Mouse (Mus musculus) intestine, embryonic 14.5 days (tissue): ENCODE measurements at regions not wholly inside any gene's neighbourhood (a gene's known extent, or its start where the extent isn't known, plus 50 kb on each side); places are given as distances from the start of the nearest gene placed in this dataset.

Experiments
- ATAC-seq: fragments of 200-750 bp; cut with Nextera tagmentation; replicated peaks from 2 replicates; pipeline ENCODE4 v1.8.0; 2017; ENCODE audit warnings: low read depth, moderate number of reproducible peaks, moderate TSS enrichment, moderate library complexity; ENCODE audit not compliant: low FRiP score, low TSS enrichment
- DNase-seq: peaks from one replicate; pipeline ENCODE4 v3.0.0-alpha.2; 2018; ENCODE audit warnings: low spot score
- H3K27ac ChIP-seq: fragments of 300-500 bp; sonication (generic); 2 replicates; pipeline ENCODE4 v1.5.1; 2014; ENCODE audit warnings: low read depth, mild to moderate bottlenecking, control low read depth
- H3K27me3 ChIP-seq: fragments of 300-500 bp; sonication (generic); replicated peaks from 2 replicates; pipeline ENCODE4 v1.6.1; 2014; ENCODE audit warnings: low read length, control low read depth; ENCODE audit not compliant: control insufficient read depth, insufficient read depth
- H3K36me3 ChIP-seq: fragments of 300-500 bp; sonication (generic); 2 replicates; pipeline ENCODE4 v1.6.1; 2014; ENCODE audit warnings: low read length, control low read depth; ENCODE audit not compliant: control insufficient read depth, insufficient read depth
- H3K4me1 ChIP-seq: fragments of 300-500 bp; sonication (generic); replicated peaks from 2 replicates; pipeline ENCODE4 v1.6.1; 2014; ENCODE audit warnings: low read length, control low read depth, mixed read lengths; ENCODE audit not compliant: control insufficient read depth, insufficient read depth
- H3K4me2 ChIP-seq: fragments of 300-500 bp; sonication (generic); 2 replicates; pipeline ENCODE4 v1.6.1; 2014; ENCODE audit warnings: low read length
- H3K4me3 ChIP-seq: fragments of 300-500 bp; sonication (generic); 2 replicates; pipeline ENCODE4 v1.5.1; 2014; ENCODE audit warnings: low read depth, low read length, control low read depth, mixed read lengths
- H3K9ac ChIP-seq: fragments of 300-500 bp; sonication (generic); 2 replicates; pipeline ENCODE4 v1.6.1; 2014; ENCODE audit warnings: mild to moderate bottlenecking, low read length
- H3K9me3 ChIP-seq: fragments of 300-500 bp; sonication (generic); 2 replicates; pipeline ENCODE4 v1.6.1; 2016; ENCODE audit warnings: low read length, control low read depth; ENCODE audit not compliant: control insufficient read depth
- WGBS: fragments of 180-500 bp; shearing (Covaris S2); extraction: QIAGEN DNeasy Blood & Tissue Kit; methylation state at CpG from one replicate; pipeline ENCODE4 v1.1.7; 2014; 5-methylcytosine and 5-hydroxymethylcytosine counted together

DNA sequence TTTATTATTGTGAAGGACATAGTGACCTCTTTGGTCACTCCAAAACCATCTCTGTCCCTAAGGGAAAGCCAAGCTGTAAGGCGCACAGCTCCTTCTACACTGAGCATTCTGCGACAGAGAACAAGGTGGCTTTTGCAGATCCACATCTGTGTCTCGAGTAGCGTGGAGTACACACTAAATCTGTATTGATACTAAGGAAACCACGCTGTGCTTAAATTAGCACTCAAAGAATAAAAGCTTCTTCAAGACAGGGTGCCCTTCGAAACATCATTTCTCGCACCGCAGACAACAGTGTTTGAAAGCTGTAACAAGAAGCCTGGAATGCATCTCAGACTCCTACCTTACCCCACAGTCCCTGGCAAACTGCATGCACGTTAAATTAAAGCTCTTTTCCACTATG lies 52.9 kb upstream of the Bdnf start:
- H3K27ac ChIP-seq = no peak overlapping the region
- H3K9ac ChIP-seq = no peak overlapping the region
- H3K9me3 ChIP-seq = no peaks in the 10 kb centered on the region
- H3K4me3 ChIP-seq = no peak overlapping the region
- ATAC-seq (no peak), DNase-seq (no peak)
- 52% methylated on average over 9 of the region's 9 CpGs for WGBS
- H3K27me3 ChIP-seq = no peaks in the 10 kb centered on the region
- no peak overlapping the region for H3K4me2 ChIP-seq
- H3K36me3 ChIP-seq = no peaks in the 10 kb centered on the region
- no peaks in the 10 kb centered on the region for H3K4me1 ChIP-seq
